Mouse (Mus musculus) liver, adult 2 months (tissue): ENCODE data around the gene Itgb3. TPM values are rescaled to one million over a fixed set of nuclear protein-coding genes. Genes with fewer than 3 reads are reported as not detected.
A peak's percentile ranks its signal among the peaks of the same experiment; 100 is the strongest.

ENCODE experiments used
- DNase-seq: peaks from one replicate; pipeline ENCODE4 v3.0.0-alpha.2; 2011; ENCODE audit warnings: low read depth, low spot score; ENCODE audit errors: extremely low read depth
- H3K27ac ChIP-seq: fragments of 200-500 bp; replicated peaks from 2 replicates; pipeline ENCODE4 v1.5.1; 2012; ENCODE audit warnings: low read depth, mild to moderate bottlenecking, control low read depth, inconsistent platforms, low read length; ENCODE audit not compliant: insufficient read depth
- H3K27me3 ChIP-seq: fragments of 200-500 bp; 2 replicates; pipeline ENCODE4 v1.6.1; 2012; ENCODE audit warnings: mild to moderate bottlenecking, moderate library complexity, low read length, inconsistent platforms; ENCODE audit not compliant: control insufficient read depth, insufficient read depth
- H3K36me3 ChIP-seq: fragments of 200-500 bp; 2 replicates; pipeline ENCODE4 v1.6.1; 2012; ENCODE audit warnings: low read length, inconsistent platforms; ENCODE audit not compliant: control insufficient read depth, insufficient read depth
- H3K4me1 ChIP-seq: fragments of 200-500 bp; 2 replicates; pipeline ENCODE4 v1.6.1; 2011; ENCODE audit warnings: low read length; ENCODE audit not compliant: control insufficient read depth, insufficient read depth
- H3K4me3 ChIP-seq: fragments of 200-500 bp; 2 replicates; pipeline ENCODE4 v1.5.1; 2011; ENCODE audit warnings: low read depth, mild to moderate bottlenecking, control low read depth, low read length, moderate library complexity; ENCODE audit not compliant: insufficient read depth
- H3K79me2 ChIP-seq: fragments of 200-500 bp; 2 replicates; pipeline ENCODE4 v1.6.1; 2012; ENCODE audit warnings: inconsistent platforms, mild to moderate bottlenecking, low read length, moderate library complexity; ENCODE audit not compliant: control insufficient read depth, insufficient read depth
- H3K9ac ChIP-seq: fragments of 200-500 bp; 2 replicates; pipeline ENCODE4 v1.6.1; 2012; ENCODE audit warnings: low read depth, mild to moderate bottlenecking, control low read depth, inconsistent platforms, low read length
- CTCF ChIP-seq: fragments of 200-500 bp; IDR thresholded peaks from 2 replicates; pipeline ENCODE4 v1.5.1; 2011; ENCODE audit warnings: low read depth, low read length, control low read depth
- POLR2A ChIP-seq: fragments of 200-500 bp; IDR thresholded peaks from 2 replicates; pipeline ENCODE4 v1.6.1; 2011; ENCODE audit warnings: low read length, control low read depth; ENCODE audit not compliant: insufficient read depth; ENCODE audit errors: extremely low read depth
- WGBS: fragments of 180-500 bp; shearing (Covaris S2); methylation state at CpG from one replicate; pipeline ENCODE4 v1.1.7; 2018; 5-methylcytosine and 5-hydroxymethylcytosine counted together
- polyA plus RNA-seq: library from polyadenylated mRNA; depleted of rRNA; stranded (reverse); fragments of >200 nt; gene quantifications from 2 replicates; pipeline ENCODE4 v1.2.3, GENCODE M21; 2012
- total RNA-seq: library from RNA; depleted of rRNA; stranded (reverse); fragments of >200 nt; gene quantifications from 2 replicates; pipeline ENCODE4 v1.2.3, GENCODE M21; 2014

Itgb3 gene
- total and polyA plus RNA-seq, 2 experiments: 1.5 to 2.1 TPM

DNA sequence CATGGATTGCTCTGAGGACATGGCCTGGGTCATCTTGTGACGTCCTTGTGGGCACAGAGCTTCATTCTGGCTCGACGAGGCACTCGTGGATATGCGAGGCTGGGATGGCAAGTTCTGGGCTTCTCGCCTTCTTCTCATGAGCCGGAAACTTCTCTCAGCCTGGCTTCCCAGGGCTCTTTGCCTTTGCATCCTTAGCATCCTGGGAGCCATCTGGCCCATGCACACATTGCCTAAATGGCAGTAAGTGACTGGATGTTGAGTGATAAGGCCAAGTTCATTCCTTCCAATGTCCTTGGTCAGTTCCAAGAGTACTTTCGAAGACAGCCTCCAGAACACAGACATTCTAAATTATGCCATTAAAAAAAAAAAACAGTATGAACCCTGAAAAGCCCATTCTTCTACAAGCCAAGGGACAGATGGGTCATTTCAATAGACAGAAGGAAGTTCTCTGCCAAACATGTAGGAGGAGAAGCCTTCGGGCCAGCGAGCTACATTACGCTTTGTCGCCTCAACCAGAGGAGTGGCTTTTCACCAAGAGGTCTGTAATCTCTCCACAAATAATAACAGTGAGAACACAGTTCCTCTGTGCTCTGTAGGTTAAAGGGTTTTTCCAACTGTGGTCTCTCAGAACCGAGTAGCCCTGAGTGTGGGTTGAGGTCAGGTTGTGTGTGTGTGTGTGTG is 8.4 kb upstream of the Itgb3 start:
- peak; percentile 50 for DNase-seq
- Histone ChIP-seq H3K27ac (no peak overlapping the region), H3K79me2 (no peaks in the 10 kb centered on the region), H3K9ac (no peak overlapping the region), H3K4me3 (no peak overlapping the region), H3K36me3 (no peaks in the 10 kb centered on the region), H3K27me3 (no peaks in the 10 kb centered on the region; the same call in 1 of the 2 replicates), H3K4me1 (no peaks in the 10 kb centered on the region; the same call in 1 of the 2 replicates)
- TF ChIP-seq POLR2A (no peak), CTCF (no peak)
- WGBS: 81% methylated on average over 13 of the region's 13 CpGs

GRCm38 (mm10) chr11:104600675-104601074 is 7.1 kb upstream of the Itgb3 start:
- no peaks in the 10 kb centered on the region; the same call in 1 of the 2 replicates for H3K27me3 ChIP-seq
- no peak for DNase-seq
- H3K9ac ChIP-seq: no peak overlapping the region
- H3K4me3 ChIP-seq: no peak overlapping the region
- 62% methylated on average over 4 of the region's 4 CpGs for WGBS
- H3K36me3 ChIP-seq: no peaks in the 10 kb centered on the region
- H3K27ac ChIP-seq: no peak overlapping the region
- H3K4me1 ChIP-seq: no peaks in the 10 kb centered on the region; the same call in 1 of the 2 replicates
- no peaks in the 10 kb centered on the region for H3K79me2 ChIP-seq
- TF ChIP-seq POLR2A (no peak), CTCF (no peak)

- Histone ChIP-seq H3K27ac (no peak overlapping the region), H3K36me3 (no peaks in the 10 kb centered on the region), H3K4me1 (no peaks in the 10 kb centered on the region; the same call in 1 of the 2 replicates), H3K4me3 (no peak overlapping the region), H3K9ac (no peak overlapping the region), H3K27me3 (no peaks in the 10 kb centered on the region), H3K79me2 (no peaks in the 10 kb centered on the region)
- no peak for DNase-seq
- TF ChIP-seq POLR2A (no peak), CTCF (no peak)
- WGBS: 66% methylated on average over 6 of the region's 6 CpGs
Measured at GRCm38 (mm10) chr11:104604192-104604591, 3.6 kb upstream of the Itgb3 start.

DNA sequence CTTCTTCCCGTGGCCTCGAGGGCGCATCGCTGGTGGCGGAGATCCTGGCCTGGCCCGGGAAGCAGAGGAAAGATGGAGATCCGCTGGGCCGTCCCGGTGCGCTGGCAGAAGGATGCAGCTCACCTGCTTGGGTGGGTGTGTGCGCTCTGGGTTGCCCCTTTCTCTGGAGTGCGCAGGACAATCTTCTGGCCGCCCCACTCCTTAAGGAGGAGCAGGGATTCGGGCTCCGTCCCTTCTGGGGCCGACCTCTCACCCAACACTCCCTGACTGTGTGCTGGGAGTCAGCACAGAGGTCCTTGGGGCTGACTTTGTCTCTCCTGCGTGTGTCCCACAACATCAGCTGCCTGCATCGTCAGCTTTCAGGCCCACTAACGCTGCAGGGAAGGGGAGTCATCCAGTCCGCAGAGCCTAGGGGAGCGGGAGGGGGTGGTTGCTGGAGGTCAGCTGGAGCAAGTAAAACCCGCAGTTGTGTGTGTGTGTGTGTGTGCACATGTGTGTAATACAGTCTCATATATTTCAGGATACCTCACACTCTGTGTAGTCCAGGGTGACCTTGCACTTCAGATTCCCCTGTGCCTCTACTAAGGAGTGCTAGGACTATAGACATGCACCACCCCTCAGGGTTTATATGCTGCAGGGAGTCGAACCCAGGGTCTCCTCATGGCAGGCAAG is 585 bp downstream of the Itgb3 start:
- Histone ChIP-seq H3K4me3 (peak overlapping the region; percentile 66), H3K4me1 (no peaks in the 10 kb centered on the region; the same call in 1 of the 2 replicates), H3K27ac (no peak overlapping the region; the same call in 1 of the 2 replicates), H3K27me3 (no peaks in the 10 kb centered on the region), H3K79me2 (no peaks in the 10 kb centered on the region), H3K9ac (peak overlapping the region; percentile 64), H3K36me3 (no peaks in the 10 kb centered on the region)
- no peak for DNase-seq
- TF ChIP-seq POLR2A (no peak), CTCF (no peak)
- WGBS: 6% methylated on average over 23 of the region's 23 CpGs

GRCm38 (mm10) chr11:104609033-104609684 is 1.4 kb downstream of the Itgb3 start:
- no peaks in the 10 kb centered on the region for H3K79me2 ChIP-seq
- TF ChIP-seq POLR2A (no peak), CTCF (no peak)
- no peaks in the 10 kb centered on the region; the same call in 1 of the 2 replicates for H3K4me1 ChIP-seq
- H3K9ac ChIP-seq: no peak overlapping the region
- no peaks in the 10 kb centered on the region for H3K36me3 ChIP-seq
- H3K27me3 ChIP-seq: no peaks in the 10 kb centered on the region
- H3K4me3 ChIP-seq: peak overlapping the region; percentile 10; the same call in 1 of the 2 replicates
- H3K27ac ChIP-seq: no peak overlapping the region
- WGBS: 58% methylated on average over 6 of the region's 6 CpGs
- no peak for DNase-seq
